In genomic region chr5:148310790-148311189, GRCm38 (mm10) we compare ENCODE assay signal across 9 mouse cellular contexts.
DNase-seq lines count a peak whose midpoint lies in the region; ATAC-seq and TF ChIP-seq lines count a peak whose summit lies in the region.
"Had no signal": no experiment of that assay in that cellular context is flagged by ENCODE, and none has a peak within 500 bp of the region (broad histone marks: within the 10 kb centered on the region; RNA-seq: fewer than 3 reads in every experiment).

No protein-coding gene starts in this region.

- H3K4me2 ChIP-seq in liver, embryonic 11.5 days, result no peak overlapping the region
- peak overlapping the region; percentile 37 for H3K4me2 ChIP-seq in liver, embryonic 16.5 days (ENCODE audit: low read depth, low read length)
- H3K4me2 ChIP-seq in midbrain, embryonic 16.5 days (ENCODE audit: low read length), result no peak overlapping the region

- H3K9me3 ChIP-seq in liver, embryonic 11.5 days (ENCODE audit: control insufficient read depth, low read length), result no peaks in the 10 kb centered on the region
- no peaks in the 10 kb centered on the region for H3K9me3 ChIP-seq in liver, embryonic 16.5 days (replicated peaks; ENCODE audit: control insufficient read depth, low read length)
- no peaks in the 10 kb centered on the region for H3K9me3 ChIP-seq in midbrain, embryonic 16.5 days (replicated peaks; ENCODE audit: control insufficient read depth, low read length, poor library complexity, severe bottlenecking)
- H3K9me3 ChIP-seq in limb, embryonic 10.5 days (replicated peaks), result no peaks in the 10 kb centered on the region

- no peaks in the 10 kb centered on the region for H3K4me1 ChIP-seq in liver, embryonic 11.5 days (replicated peaks; ENCODE audit: control insufficient read depth, insufficient read depth, low read length)
- no peaks in the 10 kb centered on the region for H3K4me1 ChIP-seq in liver, embryonic 16.5 days (ENCODE audit: control insufficient read depth, low read depth, low read length)
- peaks cover 4% of the 10 kb centered on the region for H3K4me1 ChIP-seq in thymus, adult 2 months (replicated peaks; ENCODE audit: control insufficient read depth, insufficient read depth, low read length)
- no peaks in the 10 kb centered on the region for H3K4me1 ChIP-seq in midbrain, embryonic 16.5 days (ENCODE audit: control insufficient read depth, insufficient read depth, low read length)
- no peaks in the 10 kb centered on the region for H3K4me1 ChIP-seq in limb, embryonic 10.5 days

- no peak overlapping the region for H3K9ac ChIP-seq in liver, embryonic 11.5 days (ENCODE audit: low read depth, low read length)
- no peak overlapping the region for H3K9ac ChIP-seq in liver, embryonic 16.5 days (ENCODE audit: low read depth, low read length)
- H3K9ac ChIP-seq in midbrain, embryonic 16.5 days (ENCODE audit: low read depth, low read length), result no peak overlapping the region

- H3K4me3 ChIP-seq in liver, embryonic 11.5 days (ENCODE audit: low read depth, low read length), result no peak overlapping the region
- H3K4me3 ChIP-seq in liver, embryonic 16.5 days (ENCODE audit: low read depth, low read length), result peak overlapping the region; percentile 38
- peak overlapping the region; percentile 38 for H3K4me3 ChIP-seq in thymus, adult 2 months (ENCODE audit: control insufficient read depth, insufficient read depth, low read length)
- H3K4me3 ChIP-seq in midbrain, embryonic 16.5 days (ENCODE audit: low read depth, low read length), result no peak overlapping the region
- no peak overlapping the region for H3K4me3 ChIP-seq in limb, embryonic 10.5 days

- no peak overlapping the region for H3K27ac ChIP-seq in liver, embryonic 11.5 days (ENCODE audit: low read depth, low read length)
- H3K27ac ChIP-seq in liver, embryonic 16.5 days (ENCODE audit: low read length), result no peak overlapping the region
- H3K27ac ChIP-seq in thymus, adult 2 months (ENCODE audit: control insufficient read depth, insufficient read depth, low read length), result no peak overlapping the region
- no peak overlapping the region for H3K27ac ChIP-seq in midbrain, embryonic 16.5 days (ENCODE audit: low read length)
- no peak overlapping the region for H3K27ac ChIP-seq in limb, embryonic 10.5 days

- peak; percentile 63; the same call in 1 of the 2 replicates for TF ChIP-seq CTCF in thymus, adult 2 months (IDR thresholded peaks at IDR 0.05; ENCODE audit: borderline replicate concordance, control insufficient read depth, extremely low read depth, insufficient read depth, low read length, poor library complexity)

- DNase-seq in liver (peak; percentile 37), adipocyte (ENCODE audit: low spot score) (peak; percentile 44)
- no peak for DNase-seq in liver, embryonic 11.5 days (ENCODE audit: low spot score)
- peak; percentile 61 for DNase-seq in thymus, adult 2 months
- DNase-seq in gastrocnemius, adult 8-10 months (ENCODE audit: low spot score in 2 of 2), result no peak
- no peak for DNase-seq in limb, embryonic 10.5 days (ENCODE audit: low spot score)
- DNase-seq: kidney, postnatal 25 days had no signal

- ATAC-seq in liver, embryonic 11.5 days (replicated peaks; ENCODE audit: low FRiP score), result no peak
- peak; percentile 39; the same call in 1 of the 2 replicates for ATAC-seq in liver, embryonic 16.5 days (ENCODE audit: low read depth)
- ATAC-seq in midbrain, embryonic 16.5 days, result no peak

- WGBS in liver, embryonic 11.5 days, result 55% methylated on average over 10 of the region's 10 CpGs
- 16% methylated on average over 10 of the region's 10 CpGs for WGBS in liver, embryonic 16.5 days (ENCODE audit: insufficient replicate concordance)
- WGBS in thymus, adult 2 months, result 3% methylated on average over 10 of the region's 10 CpGs
- WGBS in midbrain, embryonic 16.5 days, result 70% methylated on average over 10 of the region's 10 CpGs
- 79% methylated on average over 10 of the region's 10 CpGs for WGBS in limb, embryonic 10.5 days

- H3K36me3 ChIP-seq in liver, embryonic 11.5 days (ENCODE audit: control insufficient read depth, insufficient read depth, low read length), result no peaks in the 10 kb centered on the region
- no peaks in the 10 kb centered on the region for H3K36me3 ChIP-seq in liver, embryonic 16.5 days (ENCODE audit: control insufficient read depth, insufficient read depth)
- no peaks in the 10 kb centered on the region for H3K36me3 ChIP-seq in thymus, adult 2 months (ENCODE audit: control insufficient read depth, insufficient read depth, low read length)
- H3K36me3 ChIP-seq in midbrain, embryonic 16.5 days (ENCODE audit: control insufficient read depth, insufficient read depth, low read length), result peaks cover 30% of the 10 kb centered on the region
- H3K36me3 ChIP-seq in limb, embryonic 10.5 days, result no peaks in the 10 kb centered on the region

- TF ChIP-seq POLR2A in thymus, adult 2 months (IDR thresholded peaks at IDR 0.05; ENCODE audit: control insufficient read depth, extremely low read depth, insufficient read depth, low read length, poor library complexity), result no peak

- no peaks in the 10 kb centered on the region for H3K27me3 ChIP-seq in liver, embryonic 11.5 days (replicated peaks; ENCODE audit: control insufficient read depth, insufficient read depth, low read length)
- H3K27me3 ChIP-seq in liver, embryonic 16.5 days (ENCODE audit: control insufficient read depth, insufficient read depth, low read depth, low read length), result no peaks in the 10 kb centered on the region
- no peaks in the 10 kb centered on the region for H3K27me3 ChIP-seq in thymus, adult 2 months (ENCODE audit: control insufficient read depth, insufficient read depth, low read length)
- no peaks in the 10 kb centered on the region for H3K27me3 ChIP-seq in midbrain, embryonic 16.5 days (ENCODE audit: control insufficient read depth, insufficient read depth, low read depth, low read length)
- H3K27me3 ChIP-seq in limb, embryonic 10.5 days (ENCODE audit: low read depth, poor library complexity, severe bottlenecking), result no peaks in the 10 kb centered on the region

Comparison
In these comparisons a context has a peak if more than half of its experiments do, and no peak if none do; other contexts are left out.
1. DNase-seq: peak in liver (single experiment), adipocyte (single experiment) and thymus, adult 2 months (single experiment); none in liver, embryonic 11.5 days (single experiment), gastrocnemius, adult 8-10 months (0 of 2) and limb, embryonic 10.5 days (single experiment).
2. H3K4me3 ChIP-seq: peak in liver, embryonic 16.5 days (single experiment) and thymus, adult 2 months (single experiment); none in liver, embryonic 11.5 days (single experiment), midbrain, embryonic 16.5 days (single experiment) and limb, embryonic 10.5 days (single experiment).